Mouse (Mus musculus): ENCODE results near the gene Ssb. TPM values are rescaled to one million over a fixed set of nuclear protein-coding genes. Genes with fewer than 3 reads are reported as not detected.

Gene Ssb
- polyA plus RNA-seq, 1 experiment: 460 TPM

GRCm38 (mm10) chr2:69893891-69894290 is 32.5 kb downstream of the Ssb start:
- TF ChIP-seq CTCF (IDR thresholded peaks at IDR 0.05; ENCODE audit: low read depth, low read length) (no peak), EP300 (IDR thresholded peaks at IDR 0.05; ENCODE audit: insufficient read depth, low read depth, low read length) (no peak), POLR2A (IDR thresholded peaks at IDR 0.05; ENCODE audit: insufficient read depth, low read length) (no peak)
- no peak overlapping the region for H3K4me3 ChIP-seq (ENCODE audit: low read depth, low read length)
- peaks cover 1% of the 10 kb centered on the region for H3K4me1 ChIP-seq (ENCODE audit: control insufficient read depth, insufficient read depth, low read length)
- no peaks in the 10 kb centered on the region for H3K36me3 ChIP-seq (ENCODE audit: control insufficient read depth, insufficient read depth, low read length, poor library complexity, severe bottlenecking)
- H3K9me3 ChIP-seq (replicated peaks; ENCODE audit: control insufficient read depth, insufficient read depth, low read length, poor library complexity, severe bottlenecking): no peaks in the 10 kb centered on the region
- no peaks in the 10 kb centered on the region for H3K27me3 ChIP-seq (ENCODE audit: control insufficient read depth, insufficient read depth, low read length, poor library complexity, severe bottlenecking)
- H3K9ac ChIP-seq (ENCODE audit: low read depth, poor library complexity, severe bottlenecking): no peak overlapping the region
- peak overlapping the region; percentile 93; the same call in 1 of the 2 replicates for H3K27ac ChIP-seq (ENCODE audit: insufficient read depth, low read length)

GRCm38 (mm10) chr2:69895502-69896223 is 34.3 kb downstream of the Ssb start:
- peak overlapping the region; percentile 17 for H3K9ac ChIP-seq (ENCODE audit: low read depth, poor library complexity, severe bottlenecking)
- TF ChIP-seq CTCF (IDR thresholded peaks at IDR 0.05; ENCODE audit: low read depth, low read length): peak; percentile 80
- TF ChIP-seq EP300 (IDR thresholded peaks at IDR 0.05; ENCODE audit: insufficient read depth, low read depth, low read length): no peak
- H3K27ac ChIP-seq (ENCODE audit: insufficient read depth, low read length): peak overlapping the region; percentile 92
- H3K4me1 ChIP-seq (ENCODE audit: control insufficient read depth, insufficient read depth, low read length): peaks cover 1% of the 10 kb centered on the region
- H3K36me3 ChIP-seq (ENCODE audit: control insufficient read depth, insufficient read depth, low read length, poor library complexity, severe bottlenecking): no peaks in the 10 kb centered on the region; the same call in 1 of the 2 replicates
- no peaks in the 10 kb centered on the region for H3K9me3 ChIP-seq (replicated peaks; ENCODE audit: control insufficient read depth, insufficient read depth, low read length, poor library complexity, severe bottlenecking)
- H3K27me3 ChIP-seq (ENCODE audit: control insufficient read depth, insufficient read depth, low read length, poor library complexity, severe bottlenecking): no peaks in the 10 kb centered on the region
- no peak overlapping the region for H3K4me3 ChIP-seq (ENCODE audit: low read depth, low read length)

GRCm38 (mm10) chr2:69896224-69896581 is 34.8 kb downstream of the Ssb start:
- Histone ChIP-seq H3K9me3 (replicated peaks; ENCODE audit: control insufficient read depth, insufficient read depth, low read length, poor library complexity, severe bottlenecking) (no peaks in the 10 kb centered on the region), H3K9ac (ENCODE audit: low read depth, poor library complexity, severe bottlenecking) (peak overlapping the region; percentile 17), H3K27ac (ENCODE audit: insufficient read depth, low read length) (peak overlapping the region; percentile 92), H3K27me3 (ENCODE audit: control insufficient read depth, insufficient read depth, low read length, poor library complexity, severe bottlenecking) (no peaks in the 10 kb centered on the region), H3K36me3 (ENCODE audit: control insufficient read depth, insufficient read depth, low read length, poor library complexity, severe bottlenecking) (no peaks in the 10 kb centered on the region; the same call in 1 of the 2 replicates), H3K4me3 (ENCODE audit: low read depth, low read length) (no peak overlapping the region), H3K4me1 (ENCODE audit: control insufficient read depth, insufficient read depth, low read length) (peaks cover 1% of the 10 kb centered on the region)
- no peak for TF ChIP-seq EP300 (IDR thresholded peaks at IDR 0.05; ENCODE audit: insufficient read depth, low read depth, low read length)
- no peak for TF ChIP-seq CTCF (IDR thresholded peaks at IDR 0.05; ENCODE audit: low read depth, low read length)
- TF ChIP-seq POLR2A (IDR thresholded peaks at IDR 0.05; ENCODE audit: insufficient read depth, low read length): no peak

- H3K36me3 ChIP-seq (ENCODE audit: control insufficient read depth, insufficient read depth, low read length, poor library complexity, severe bottlenecking): peaks cover 2% of the 10 kb centered on the region; the same call in 1 of the 2 replicates
- peak within 1 kb of the TSS; percentile 92 for H3K27ac ChIP-seq (ENCODE audit: insufficient read depth, low read length)
- peak; percentile 34 for TF ChIP-seq POLR2A (IDR thresholded peaks at IDR 0.05; ENCODE audit: insufficient read depth, low read length)
- no peak for TF ChIP-seq EP300 (IDR thresholded peaks at IDR 0.05; ENCODE audit: insufficient read depth, low read depth, low read length)
- no peaks in the 10 kb centered on the region for H3K27me3 ChIP-seq (ENCODE audit: control insufficient read depth, insufficient read depth, low read length, poor library complexity, severe bottlenecking)
- H3K4me1 ChIP-seq (ENCODE audit: control insufficient read depth, insufficient read depth, low read length): peaks cover 1% of the 10 kb centered on the region
- H3K9me3 ChIP-seq (replicated peaks; ENCODE audit: control insufficient read depth, insufficient read depth, low read length, poor library complexity, severe bottlenecking): no peaks in the 10 kb centered on the region
- peak within 1 kb of the TSS; percentile 97 for H3K9ac ChIP-seq (ENCODE audit: low read depth, poor library complexity, severe bottlenecking)
- H3K4me3 ChIP-seq (ENCODE audit: low read depth, low read length): peak within 1 kb of the TSS; percentile 89
These were observed 35.8 kb downstream of the Ssb start, which contains the start of gene Ubr3 for GRCm38 (mm10) chr2:69897039-69897617. Gene Ubr3 (plus strand): TSS chr2:69897246.

GRCm38 (mm10) chr2:69897618-69898575 is 36.5 kb downstream of the Ssb start:
- no peak for TF ChIP-seq CTCF (IDR thresholded peaks at IDR 0.05; ENCODE audit: low read depth, low read length)
- no peak for TF ChIP-seq POLR2A (IDR thresholded peaks at IDR 0.05; ENCODE audit: insufficient read depth, low read length)
- TF ChIP-seq EP300 (IDR thresholded peaks at IDR 0.05; ENCODE audit: insufficient read depth, low read depth, low read length): no peak
- Histone ChIP-seq H3K27ac (ENCODE audit: insufficient read depth, low read length) (no peak overlapping the region), H3K9ac (ENCODE audit: low read depth, poor library complexity, severe bottlenecking) (peak overlapping the region; percentile 97)

More at GRCm38 (mm10) chr2:69897618-69898575, 36.5 kb downstream of the Ssb start:
- H3K4me1 ChIP-seq (ENCODE audit: control insufficient read depth, insufficient read depth, low read length): peaks cover 1% of the 10 kb centered on the region
- peaks cover 2% of the 10 kb centered on the region; the same call in 1 of the 2 replicates for H3K36me3 ChIP-seq (ENCODE audit: control insufficient read depth, insufficient read depth, low read length, poor library complexity, severe bottlenecking)
- no peaks in the 10 kb centered on the region for H3K9me3 ChIP-seq (replicated peaks; ENCODE audit: control insufficient read depth, insufficient read depth, low read length, poor library complexity, severe bottlenecking)
- no peaks in the 10 kb centered on the region for H3K27me3 ChIP-seq (ENCODE audit: control insufficient read depth, insufficient read depth, low read length, poor library complexity, severe bottlenecking)
- H3K4me3 ChIP-seq (ENCODE audit: low read depth, low read length): peak overlapping the region; percentile 89
